ENCODE assay signal across 23 mouse cellular contexts in the genomic region with DNA sequence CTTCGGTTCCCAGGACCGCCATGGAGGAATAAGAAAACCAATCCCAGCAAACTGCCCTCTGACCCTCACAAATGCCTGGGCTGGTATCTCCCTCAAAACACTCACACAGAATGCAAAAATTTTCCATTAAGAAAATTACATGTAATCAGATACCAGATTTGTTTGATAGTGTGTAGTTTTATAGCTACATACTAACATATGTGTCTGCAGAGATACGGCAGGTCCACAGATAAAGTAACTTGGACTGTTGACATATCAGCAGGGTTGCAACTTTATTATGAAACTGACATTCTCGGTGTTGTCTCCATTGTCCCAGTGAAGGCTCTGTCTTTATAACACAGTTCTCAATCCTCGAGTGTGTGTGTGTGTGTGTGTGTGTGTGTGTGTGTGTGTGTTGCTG. TPM values are rescaled to one million over a fixed set of nuclear protein-coding genes. Genes with fewer than 3 reads are reported as not detected.
DNase-seq lines count a peak whose midpoint lies in the region; ATAC-seq and TF ChIP-seq lines count a peak whose summit lies in the region.
"Had no signal": no experiment of that assay in that cellular context is flagged by ENCODE, and none has a peak within 500 bp of the region (broad histone marks: within the 10 kb centered on the region; RNA-seq: fewer than 3 reads in every experiment).

No protein-coding gene starts in this region.

- no peaks in the 10 kb centered on the region for H3K36me3 ChIP-seq in liver, embryonic 14.5 days (replicated peaks; ENCODE audit: control insufficient read depth, insufficient read depth, low read depth)
- H3K36me3 ChIP-seq in liver, embryonic 12.5 days, result no peaks in the 10 kb centered on the region
- H3K36me3 ChIP-seq in MEL (ENCODE audit: control insufficient read depth in 1 of 2, insufficient read depth in 2 of 2, low read length in 2 of 2), result peaks cover 2 to 25% of the 10 kb centered on the region in 2 experiments; a peak in 2 of 4 replicates
- H3K36me3 ChIP-seq: G1E had no signal

- no peaks in the 10 kb centered on the region for H3K9me3 ChIP-seq in liver, embryonic 14.5 days (ENCODE audit: control insufficient read depth, low read length)
- H3K9me3 ChIP-seq in liver, embryonic 12.5 days (replicated peaks), result no peaks in the 10 kb centered on the region
- H3K9me3 ChIP-seq in MEL (replicated peaks; ENCODE audit: insufficient read depth, low read length), result no peaks in the 10 kb centered on the region
- H3K9me3 ChIP-seq: G1E had no signal

- TF ChIP-seq CTCF in liver, embryonic 14.5 days (IDR thresholded peaks at IDR 0.05; ENCODE audit: low read depth), result no peak
- TF ChIP-seq CTCF in MEL (IDR thresholded peaks at IDR 0.05 in 2 of 3, conservative IDR thresholded peaks at IDR 0.05 in 1 of 3; ENCODE audit: control insufficient read depth in 1 of 3, insufficient read depth in 1 of 3, low read depth in 2 of 3, low read length in 3 of 3, poor library complexity in 1 of 3, severe bottlenecking in 1 of 3), result no peak

- H3K4me2 ChIP-seq in liver, embryonic 14.5 days (ENCODE audit: low read depth), result no peak overlapping the region
- H3K4me2 ChIP-seq in liver, embryonic 12.5 days, result no peak overlapping the region

- H3K9ac ChIP-seq in liver, embryonic 14.5 days (replicated peaks), result no peak overlapping the region
- H3K9ac ChIP-seq in liver, embryonic 12.5 days, result no peak overlapping the region
- H3K9ac ChIP-seq in MEL (ENCODE audit: control insufficient read depth, low read depth, low read length, poor library complexity, severe bottlenecking), result no peak overlapping the region

- no peak for TF ChIP-seq RAD21 in MEL (IDR thresholded peaks at IDR 0.05; ENCODE audit: low read depth, low read length)

- H3K4me3 ChIP-seq in liver, embryonic 14.5 days (ENCODE audit: insufficient read depth in 1 of 2, low read depth in 2 of 2, low read length in 2 of 2), result no peak overlapping the region
- H3K4me3 ChIP-seq in liver, embryonic 12.5 days, result no peak overlapping the region
- no peak overlapping the region for H3K4me3 ChIP-seq in MEL (ENCODE audit: control insufficient read depth in 1 of 2, insufficient read depth in 1 of 2, low read depth in 2 of 2, low read length in 2 of 2)

- 53% methylated on average over 5 of the region's 5 CpGs for WGBS in liver, embryonic 14.5 days (ENCODE audit: insufficient replicate concordance)
- 67% methylated on average over 5 of the region's 5 CpGs for WGBS in liver, embryonic 12.5 days (ENCODE audit: insufficient replicate concordance)

- H3K79me2 ChIP-seq in MEL (ENCODE audit: control insufficient read depth, insufficient read depth, low read length, poor library complexity), result no peaks in the 10 kb centered on the region

- no peak overlapping the region for H3K27ac ChIP-seq in liver, embryonic 14.5 days
- H3K27ac ChIP-seq in liver, embryonic 12.5 days, result no peak overlapping the region
- peak overlapping the region; percentile 80 for H3K27ac ChIP-seq in MEL (ENCODE audit: control insufficient read depth, low read depth, low read length)

- no peak for DNase-seq in liver, embryonic 14.5 days (ENCODE audit: low read depth in 3 of 3, low spot score in 3 of 3)
- DNase-seq in MEL (ENCODE audit: low read depth, low spot score), result peak; percentile 24
- no peak for DNase-seq in cerebellum, postnatal 10 days
- no peak for DNase-seq in urinary bladder, postnatal 4 days (ENCODE audit: low spot score in 2 of 2)
- DNase-seq in kidney, adult 11 months, result no peak
- DNase-seq: adrenal gland, adult 2 months; adrenal gland, adult 8-10 months; adrenal gland, postnatal 10 days; adrenal gland, postnatal 14 days; adrenal gland, postnatal 25 days; adrenal gland, postnatal 36 days; B cell, adult 2 months; cerebellum, adult 11 months; cerebellum, adult 11-12 months; cerebellum, adult 18-20 months had no signal

- 0 out of 2 replicates have a peak, but pooled peaks have one; percentile 7 for TF ChIP-seq EP300 in liver, embryonic 14.5 days (IDR thresholded peaks at IDR 0.05; ENCODE audit: low read depth)
- peak; percentile 65 to 82 for TF ChIP-seq EP300 in MEL (IDR thresholded peaks at IDR 0.05; ENCODE audit: low read depth in 1 of 2, low read length in 2 of 2)

- no peaks in the 10 kb centered on the region for H3K27me3 ChIP-seq in liver, embryonic 14.5 days (ENCODE audit: control insufficient read depth, insufficient read depth, low read length)
- H3K27me3 ChIP-seq in liver, embryonic 12.5 days (replicated peaks), result no peaks in the 10 kb centered on the region
- H3K27me3 ChIP-seq in MEL (ENCODE audit: control insufficient read depth in 1 of 2, insufficient read depth in 2 of 2, low read length in 2 of 2), result no peaks in the 10 kb centered on the region
- H3K27me3 ChIP-seq: CH12.LX, Patski had no signal

- H3K4me1 ChIP-seq in liver, embryonic 14.5 days (replicated peaks; ENCODE audit: control insufficient read depth in 2 of 2, insufficient read depth in 2 of 2, low read length in 1 of 2), result no peaks in the 10 kb centered on the region; a peak in 1 of 4 replicates
- peaks cover 11% of the 10 kb centered on the region for H3K4me1 ChIP-seq in liver, embryonic 12.5 days
- peaks cover 0 to 23% of the 10 kb centered on the region in 2 experiments; a peak in 3 of 4 replicates for H3K4me1 ChIP-seq in MEL (ENCODE audit: control insufficient read depth in 1 of 2, insufficient read depth in 2 of 2, low read length in 2 of 2)

- no peak for ATAC-seq in liver, embryonic 14.5 days (ENCODE audit: insufficient read depth)
- no peak for ATAC-seq in liver, embryonic 12.5 days
- ATAC-seq in megakaryocyte progenitor cell, adult 5-6 weeks (replicated peaks; ENCODE audit: poor library complexity), result 0 out of 2 replicates have a peak, but pooled peaks have one; percentile 19
- 0 out of 2 replicates have a peak, but pooled peaks have one; percentile 37 for ATAC-seq in megakaryocyte-erythroid progenitor cell, adult 5-6 weeks (replicated peaks; ENCODE audit: low FRiP score, low TSS enrichment, poor library complexity, severe bottlenecking)
- ATAC-seq: activated CD4-positive, CD25-positive, alpha-beta regulatory T cell, adult 4 months; CD4-positive, CD25-positive, alpha-beta regulatory T cell, adult 4 months; Patski had no signal

- no peak for TF ChIP-seq POLR2A in MEL (IDR thresholded peaks at IDR 0.05; ENCODE audit: control insufficient read depth in 1 of 2, insufficient read depth in 1 of 2, low read depth in 1 of 2, low read length in 2 of 2, poor library complexity in 1 of 2)

TF ChIP-seq in MEL, 35 proteins besides CTCF, POLR2A, EP300 and RAD21:
- no peak for TF ChIP-seq MAX (IDR thresholded peaks at IDR 0.05; ENCODE audit: low read length)
- TF ChIP-seq ETS1 (IDR thresholded peaks at IDR 0.05; ENCODE audit: low read depth, low read length), result peak; percentile 68
- no peak for TF ChIP-seq MXI1 (IDR thresholded peaks at IDR 0.05; ENCODE audit: low read depth, low read length)
- TF ChIP-seq MYB (IDR thresholded peaks at IDR 0.05; ENCODE audit: low read depth, low read length), result peak; percentile 32; the same call in 1 of the 2 replicates
- no peak for TF ChIP-seq POLR2AphosphoS2 (IDR thresholded peaks at IDR 0.05; ENCODE audit: low read length)
- peak; percentile 78 for TF ChIP-seq GATA1 (IDR thresholded peaks at IDR 0.05; ENCODE audit: low read depth, low read length)
- TF ChIP-seq ZC3H11A (IDR thresholded peaks at IDR 0.05; ENCODE audit: low read depth, low read length), result no peak
- peak; percentile 81 for TF ChIP-seq TCF12 (IDR thresholded peaks at IDR 0.05; ENCODE audit: low read depth, low read length)

RNA-seq across cellular contexts. Expression of gene Ccnb2, which starts 30.3 kb away (rescaled TPM):
- 97.0 and 116 TPM in 2 replicates for polyA plus RNA-seq in liver, embryonic 14.5 days (2012; rRNA removed)
- polyA plus RNA-seq in liver, embryonic 14.5 days (2014; fragmentation: Nextera tagmentation; extraction: Ambion mirVana), result 233 and 240 TPM in 2 replicates
- 226 and 231 TPM in 2 replicates for polyA plus RNA-seq in liver, embryonic 12.5 days (2016; fragmentation: Nextera tagmentation; extraction: Ambion mirVana)
- total RNA-seq in MEL (2012; rRNA removed), result 86.5 and 103 TPM in 2 replicates
- 100 to 1,000 TPM in 1 of 2 experiments, 10 to 100 TPM in 1; 97.0 to 128 TPM for polyA plus RNA-seq in MEL (2012; ENCODE audit: insufficient read depth in 1 of 2, insufficient read length in 2 of 2, low read depth in 1 of 2, low replicate concordance in 2 of 2, missing spikeins in 1 of 2)
- 117 and 125 TPM in 2 replicates for total RNA-seq in megakaryocyte progenitor cell, adult 5-6 weeks (2015)
- total RNA-seq in megakaryocyte progenitor cell, adult 5-6 weeks (2017), result 73.8 and 86.8 TPM in 2 replicates
- 88.4 and 91.4 TPM in 2 replicates for total RNA-seq in megakaryocyte-erythroid progenitor cell, adult 5-6 weeks (2014; fragmentation: Nextera tagmentation)
- total RNA-seq in megakaryocyte-erythroid progenitor cell, adult 5-6 weeks (2017), result 61.3 and 72.5 TPM in 2 replicates

Comparison
In these comparisons a context has a peak if more than half of its experiments do, and no peak if none do; other contexts are left out.
1. ATAC-seq: peak in megakaryocyte progenitor cell, adult 5-6 weeks (single experiment) and megakaryocyte-erythroid progenitor cell, adult 5-6 weeks (single experiment); none in liver, embryonic 14.5 days (single experiment) and liver, embryonic 12.5 days (single experiment).